Mouse (Mus musculus) macrophage (primary cell): Measurements from ENCODE around the gene Prdx1. TPM values are rescaled to one million over a fixed set of nuclear protein-coding genes. Genes with fewer than 3 reads are reported as not detected.

Source experiments
- H3K27ac ChIP-seq: fragments of 350-480 bp; formaldehyde crosslinking; 2 replicates; pipeline ENCODE4 v1.9.0; 2021
- H3K36me3 ChIP-seq: fragments of 350-480 bp; formaldehyde crosslinking; 2 replicates; pipeline ENCODE4 v1.9.0; 2021; ENCODE audit errors: inconsistent target
- H3K4me3 ChIP-seq: fragments of 350-480 bp; formaldehyde crosslinking; 2 replicates; pipeline ENCODE4 v1.9.0; 2021; ENCODE audit errors: inconsistent target
- H3K79me2 ChIP-seq: fragments of 350-480 bp; formaldehyde crosslinking; 2 replicates; pipeline ENCODE4 v1.9.0; 2021; ENCODE audit errors: inconsistent target
- WGBS: methylation state at CpG from one replicate; pipeline ENCODE4 v1.1.7; 2026; ENCODE audit warnings: inconsistent platforms; ENCODE audit not compliant: missing documents; 5-methylcytosine and 5-hydroxymethylcytosine counted together
- polyA plus RNA-seq: library from polyadenylated mRNA; stranded (reverse); fragments of 250-400 nt; gene quantifications from 3 replicates; pipeline ENCODE4 v1.2.4, GENCODE M21; 2018; ENCODE audit warnings: inconsistent platforms

Prdx1 gene
- polyA plus RNA-seq, 1 experiment from 2014 or later: 1,969 TPM

DNA sequence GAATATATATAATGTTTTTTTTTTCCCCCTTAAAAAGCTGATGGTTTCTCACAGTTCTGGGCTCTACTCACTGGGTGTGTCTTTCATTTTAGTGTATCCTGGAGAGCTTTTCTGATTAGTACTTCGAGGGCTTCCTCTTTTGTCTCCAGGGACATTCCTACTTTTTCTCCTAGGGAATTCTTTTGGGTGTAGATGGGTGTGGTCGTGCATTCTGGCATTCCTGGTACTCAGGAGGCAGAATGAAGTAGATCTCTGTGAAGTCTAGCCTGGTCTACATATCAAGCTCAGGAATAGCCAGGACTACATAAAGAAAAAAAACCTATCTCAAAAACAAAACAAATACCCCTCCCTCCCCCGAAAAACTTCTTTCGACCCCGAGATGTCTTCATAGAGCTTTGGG lies 40.1 kb downstream of the Prdx1 start:
- 84% methylated on average over 4 of the region's 5 CpGs for WGBS
- H3K36me3 ChIP-seq: no peaks in the 10 kb centered on the region
- no peak overlapping the region for H3K27ac ChIP-seq
- H3K4me3 ChIP-seq: no peak overlapping the region
- H3K79me2 ChIP-seq: no peaks in the 10 kb centered on the region; the same call in 1 of the 2 replicates

DNA sequence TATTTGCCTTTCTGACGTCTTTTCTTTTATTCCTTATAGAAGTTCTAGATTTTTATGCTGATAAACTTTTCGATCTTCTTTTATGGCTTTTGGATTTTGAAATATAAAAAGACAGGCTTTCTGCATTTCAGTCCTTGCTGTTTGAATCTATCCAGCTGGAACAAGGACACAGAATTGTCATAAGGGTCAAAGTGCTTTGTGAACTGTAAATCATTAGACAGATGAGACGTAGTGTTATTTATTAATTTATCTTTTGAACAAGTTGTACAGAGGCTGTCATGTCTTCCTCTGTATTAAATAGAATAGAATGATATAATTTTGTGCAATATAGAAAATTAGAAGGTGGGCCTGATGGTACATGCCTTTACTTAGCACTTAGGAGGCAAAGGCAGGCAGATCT lies 42.1 kb downstream of the Prdx1 start:
- WGBS: 97% methylated on average over 3 of the region's 3 CpGs
- Histone ChIP-seq H3K36me3 (no peaks in the 10 kb centered on the region), H3K4me3 (no peak overlapping the region), H3K79me2 (no peaks in the 10 kb centered on the region; the same call in 1 of the 2 replicates), H3K27ac (no peak overlapping the region)

DNA sequence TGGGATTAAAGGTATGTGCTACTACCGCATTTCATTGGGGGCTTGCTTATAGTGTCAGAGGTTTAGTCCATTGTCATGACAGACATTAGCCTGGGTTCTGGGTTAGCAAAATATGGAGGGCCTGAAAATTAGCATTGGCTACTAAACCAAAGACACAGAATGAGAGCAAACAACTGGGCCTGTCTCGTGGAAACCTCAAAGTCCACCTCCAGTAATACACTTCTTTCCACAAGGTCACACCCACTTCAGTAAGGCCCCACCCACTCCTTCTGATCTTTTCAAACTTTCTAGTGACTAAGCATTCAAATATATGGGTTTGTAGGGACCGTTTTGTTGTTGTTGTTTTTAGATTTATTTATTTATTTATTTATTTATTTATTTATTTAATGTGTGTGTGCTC lies 44.2 kb downstream of the Prdx1 start:
- no peaks in the 10 kb centered on the region for H3K79me2 ChIP-seq
- H3K4me3 ChIP-seq: no peak overlapping the region
- whole genome bisulfite sequencing: 98% methylated on average over 3 of the region's 3 CpGs
- no peak overlapping the region for H3K27ac ChIP-seq
- H3K36me3 ChIP-seq: no peaks in the 10 kb centered on the region

DNA sequence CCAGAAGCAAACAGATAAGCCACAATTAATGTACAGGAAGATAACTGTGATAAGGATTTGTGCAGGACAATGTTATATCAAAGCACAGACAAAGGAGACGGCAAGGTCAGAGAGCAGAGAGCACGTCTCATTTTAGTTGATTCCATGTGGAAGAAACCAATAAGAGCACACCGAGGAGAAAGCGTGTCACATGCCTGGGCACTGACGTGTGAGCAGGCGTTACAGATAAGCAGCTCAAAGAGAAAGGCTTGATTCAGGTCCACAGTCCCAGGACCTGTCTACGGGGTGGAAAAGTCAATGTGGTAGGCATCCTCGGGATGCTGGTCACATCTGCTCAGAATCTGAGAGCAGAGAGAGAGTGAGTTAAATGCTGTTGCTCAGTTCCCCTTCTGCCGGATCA lies 45.7 kb downstream of the Prdx1 start:
- Histone ChIP-seq H3K27ac (no peak overlapping the region), H3K36me3 (no peaks in the 10 kb centered on the region), H3K79me2 (no peaks in the 10 kb centered on the region), H3K4me3 (no peak overlapping the region)
- 84% methylated on average over 9 of the region's 9 CpGs for WGBS

DNA sequence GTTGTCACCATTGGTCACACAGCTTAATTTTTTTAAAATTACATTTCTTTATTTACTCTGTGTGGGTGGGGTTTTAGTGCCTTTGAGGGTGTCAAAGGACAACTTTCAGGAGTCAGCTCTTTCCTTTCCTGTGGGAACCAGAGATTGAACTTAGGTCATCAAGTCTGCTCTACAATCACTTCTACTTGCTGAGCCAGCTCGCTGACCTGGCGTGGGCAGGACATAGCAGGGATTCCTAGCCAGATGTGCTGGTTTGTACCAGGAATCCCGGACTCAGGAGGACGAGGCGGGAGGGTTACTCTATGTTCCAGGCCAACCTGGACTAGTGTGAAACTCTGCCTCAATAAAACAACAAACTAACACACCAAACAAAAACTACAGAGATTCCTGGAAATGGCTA lies 47.0 kb downstream of the Prdx1 start:
- Histone ChIP-seq H3K4me3 (no peak overlapping the region), H3K79me2 (no peaks in the 10 kb centered on the region), H3K27ac (no peak overlapping the region), H3K36me3 (no peaks in the 10 kb centered on the region)
- WGBS: 79% methylated on average over 5 of the region's 5 CpGs

DNA sequence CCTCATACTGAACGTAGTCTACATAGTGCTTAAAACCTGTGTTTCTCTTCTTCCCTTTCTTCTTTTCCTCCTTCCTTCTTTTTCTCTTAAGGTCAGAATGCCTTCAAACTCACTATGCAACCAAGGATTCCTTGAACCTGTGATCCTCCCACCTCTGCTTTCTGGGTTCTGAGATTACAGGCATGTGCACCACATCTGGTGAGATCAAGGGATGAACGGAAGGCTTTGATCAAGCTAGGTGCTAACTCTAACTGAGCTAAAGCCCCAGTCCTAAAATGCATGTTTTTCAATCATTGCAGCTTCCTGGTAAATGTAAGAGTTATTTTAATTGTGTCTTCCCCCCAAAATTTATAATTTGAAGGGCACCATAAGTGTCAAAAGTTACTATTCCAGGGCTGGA lies 49.7 kb downstream of the Prdx1 start:
- 94% methylated on average over 2 of the region's 2 CpGs for WGBS
- no peak overlapping the region for H3K4me3 ChIP-seq
- H3K27ac ChIP-seq: no peak overlapping the region
- H3K36me3 ChIP-seq: no peaks in the 10 kb centered on the region
- no peaks in the 10 kb centered on the region for H3K79me2 ChIP-seq

DNA sequence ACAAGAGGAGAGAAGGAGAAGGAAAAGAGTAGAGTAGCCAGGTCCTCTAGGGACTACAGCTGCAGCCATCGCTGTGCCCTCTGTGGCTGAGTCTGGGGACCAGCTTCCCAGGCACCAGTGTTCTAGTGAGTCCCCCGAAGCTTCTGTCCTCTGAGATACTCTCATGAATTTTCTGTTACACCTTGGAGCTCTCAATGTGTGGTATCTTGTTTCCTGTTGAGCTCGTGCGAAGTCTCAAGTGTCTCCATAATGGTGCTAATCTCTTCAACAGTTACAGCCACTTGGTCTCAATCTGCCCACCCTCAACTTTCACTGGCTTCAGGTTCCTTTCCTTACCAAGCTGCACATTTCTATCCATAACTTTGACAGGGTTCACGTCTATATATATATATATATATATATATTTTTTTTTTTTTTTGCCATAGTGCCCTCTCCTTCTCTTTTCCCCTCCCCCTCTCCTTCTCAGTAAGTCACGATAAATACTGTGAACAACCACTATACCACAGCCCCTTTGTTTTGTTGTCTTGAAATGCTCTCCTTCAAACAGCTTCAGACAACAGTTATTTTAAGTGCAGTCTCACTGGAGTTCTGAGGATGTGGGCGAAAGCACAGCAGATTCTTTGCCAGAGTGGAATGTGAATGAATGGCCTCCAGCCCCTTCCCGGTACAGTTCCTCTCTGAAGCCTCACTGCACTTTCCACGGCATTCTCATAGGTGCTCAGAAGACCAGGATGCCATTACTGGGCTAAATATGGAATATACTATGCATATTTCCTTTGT lies 53.8 kb downstream of the Prdx1 start:
- Histone ChIP-seq H3K36me3 (no peaks in the 10 kb centered on the region), H3K4me3 (no peak overlapping the region), H3K27ac (no peak overlapping the region), H3K79me2 (no peaks in the 10 kb centered on the region)
- WGBS: 91% methylated on average over 8 of the region's 9 CpGs

DNA sequence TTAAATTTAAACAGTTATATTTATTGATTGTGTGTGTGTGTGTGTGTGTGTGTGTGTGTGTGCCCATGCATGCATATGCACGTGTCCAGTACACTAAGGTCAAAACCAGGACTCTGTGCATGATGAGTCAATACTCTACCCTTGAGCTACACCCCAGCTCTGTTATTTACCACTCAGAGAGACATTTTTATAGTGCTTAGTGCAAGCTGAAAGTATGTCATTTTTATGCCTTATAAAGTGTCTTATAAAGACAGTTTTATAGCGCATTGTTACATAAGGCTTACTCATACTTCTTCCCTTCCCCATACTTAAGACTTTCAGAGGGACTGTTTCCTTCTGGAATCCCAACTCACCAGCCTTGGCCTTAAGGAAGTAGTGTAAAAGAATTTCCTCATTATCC lies 64.4 kb downstream of the Prdx1 start:
- H3K36me3 ChIP-seq: no peaks in the 10 kb centered on the region
- WGBS: 85% methylated on average over 2 of the region's 2 CpGs
- no peaks in the 10 kb centered on the region for H3K79me2 ChIP-seq

More for the DNA sequence above, 64.4 kb downstream of the Prdx1 start:
- no peak overlapping the region for H3K4me3 ChIP-seq
- H3K27ac ChIP-seq: no peak overlapping the region

Other genes with a start within 250 kb of the Prdx1 start
- gene Mast2, start 221.4 kb upstream of the Prdx1 start, polyA plus RNA-seq: 9.9 to 19.9 TPM (median 12.8 TPM) in 3 replicates
- 4.3 to 8.7 TPM (median 6.4 TPM) in 3 replicates for gene Ipp, start 178.0 kb upstream of the Prdx1 start, polyA plus RNA-seq
- 13.0 to 21.0 TPM (median 16.1 TPM) in 3 replicates for gene Tmem69, start 129.6 kb upstream of the Prdx1 start, polyA plus RNA-seq
- 27.3 to 40.2 TPM (median 37.7 TPM) in 3 replicates for gene Gpbp1l1, start 127.9 kb upstream of the Prdx1 start, polyA plus RNA-seq
- gene Ccdc17, start 88.9 kb upstream of the Prdx1 start, polyA plus RNA-seq: 1.6 to 2.2 TPM (median 2.2 TPM) in 3 replicates
- gene Nasp, start 57.6 kb upstream of the Prdx1 start, polyA plus RNA-seq: 25.6 to 55.5 TPM (median 47.9 TPM) in 3 replicates
- gene Akr1a1, start 33.9 kb upstream of the Prdx1 start, polyA plus RNA-seq: 1,138 to 1,978 TPM (median 1,711 TPM) in 3 replicates
- 5.1 to 10.4 TPM (median 9.4 TPM) in 3 replicates for gene Mmachc, start 22.9 kb downstream of the Prdx1 start, polyA plus RNA-seq
- gene Ccdc163, start 23.0 kb downstream of the Prdx1 start, polyA plus RNA-seq: 7.9 to 32.9 TPM (median 10.8 TPM) in 3 replicates
- gene Tesk2, start 35.4 kb downstream of the Prdx1 start, polyA plus RNA-seq: 3.1 to 8.1 TPM (median 7.1 TPM) in 3 replicates
- 7.1 to 13.7 TPM (median 11.5 TPM) in 3 replicates for gene Toe1, start 122.1 kb downstream of the Prdx1 start, polyA plus RNA-seq
- gene Mutyh, start 122.2 kb downstream of the Prdx1 start, polyA plus RNA-seq: 0.76 to 2.0 TPM (median 1.1 TPM) in 3 replicates
- not detected in 3 replicates for gene Hpdl, start 136.2 kb downstream of the Prdx1 start, polyA plus RNA-seq
- 0.04 to 0.10 TPM in 2 of 3 replicates, not detected in the other for gene Zswim5, start 191.8 kb downstream of the Prdx1 start, polyA plus RNA-seq